15 mouse cellular contexts compared by ENCODE assay signal in genomic region chr5:150598202-150599119, GRCm38 (mm10). TPM values are rescaled to one million over a fixed set of nuclear protein-coding genes. Genes with fewer than 3 reads are reported as not detected.
DNase-seq lines count a peak whose midpoint lies in the region; ATAC-seq and TF ChIP-seq lines count a peak whose summit lies in the region.
"Had no signal": no experiment of that assay in that cellular context is flagged by ENCODE, and none has a peak within 500 bp of the region (broad histone marks: within the 10 kb centered on the region; RNA-seq: fewer than 3 reads in every experiment).

No protein-coding gene starts in this region.

- peak; percentile 58 for DNase-seq in CD4-positive, CD25-positive, alpha-beta regulatory T cell, adult 2 months (ENCODE audit: low read depth, low spot score)
- DNase-seq in MEL (ENCODE audit: low read depth, low spot score) = peak; percentile 70
- peak; percentile 80 for DNase-seq in induced T-regulatory cell, adult 2 months (ENCODE audit: low read depth)
- DNase-seq in naive thymus-derived CD4-positive, alpha-beta T cell, adult 2 months (ENCODE audit: low read depth) = peak; percentile 52
- no peak for DNase-seq in cerebellum, postnatal 14 days
- no peak for DNase-seq in lung, postnatal 25 days (ENCODE audit: low spot score)
- DNase-seq: adrenal gland, adult 8-10 months; cerebellum, adult 11 months; lung, postnatal 14 days; retina, postnatal 1 day had no signal

- no peak for TF ChIP-seq CTCF in MEL (IDR thresholded peaks at IDR 0.05 in 2 of 3, conservative IDR thresholded peaks at IDR 0.05 in 1 of 3; ENCODE audit: control insufficient read depth in 1 of 3, insufficient read depth in 1 of 3, low read depth in 2 of 3, low read length in 3 of 3, poor library complexity in 1 of 3, severe bottlenecking in 1 of 3)

- TF ChIP-seq EP300 in MEL (IDR thresholded peaks at IDR 0.05; ENCODE audit: low read depth in 1 of 2, low read length in 2 of 2) = peak in 1 of 2 experiments; percentile 29; a peak in 2 of 4 replicates

- H3K9me3 ChIP-seq in MEL (replicated peaks; ENCODE audit: insufficient read depth, low read length) = no peaks in the 10 kb centered on the region
- H3K9me3 ChIP-seq: hindbrain, embryonic 10.5 days had no signal

- peaks cover 14 to 16% of the 10 kb centered on the region in 2 experiments for H3K4me1 ChIP-seq in MEL (ENCODE audit: control insufficient read depth in 1 of 2, insufficient read depth in 2 of 2, low read length in 2 of 2)

- peaks cover 10% of the 10 kb centered on the region; the same call in 1 of the 2 replicates for H3K79me2 ChIP-seq in MEL (ENCODE audit: control insufficient read depth, insufficient read depth, low read length, poor library complexity)

- H3K9ac ChIP-seq in MEL (ENCODE audit: control insufficient read depth, low read depth, low read length, poor library complexity, severe bottlenecking) = peak overlapping the region; percentile 59

- ATAC-seq in CD4-positive, CD25-positive, alpha-beta regulatory T cell, adult 4 months = no peak
- ATAC-seq in monocyte, adult 5-6 weeks (replicated peaks; ENCODE audit: insufficient number of reproducible peaks, low FRiP score, low TSS enrichment, poor library complexity, severe bottlenecking) = no peak

- H3K36me3 ChIP-seq in MEL (ENCODE audit: control insufficient read depth in 1 of 2, insufficient read depth in 2 of 2, low read length in 2 of 2) = peaks cover 0 to 19% of the 10 kb centered on the region in 2 experiments; a peak in 2 of 4 replicates
- H3K36me3 ChIP-seq: hindbrain, embryonic 10.5 days had no signal

- peak overlapping the region; percentile 45 to 61 for H3K4me3 ChIP-seq in MEL (ENCODE audit: control insufficient read depth in 1 of 2, insufficient read depth in 1 of 2, low read depth in 2 of 2, low read length in 2 of 2)
- H3K4me3 ChIP-seq: hindbrain, embryonic 10.5 days; myocyte had no signal

- no peak for TF ChIP-seq RAD21 in MEL (IDR thresholded peaks at IDR 0.05; ENCODE audit: low read depth, low read length)

- peak overlapping the region; percentile 40 for H3K27ac ChIP-seq in MEL (ENCODE audit: control insufficient read depth, low read depth, low read length)
- H3K27ac ChIP-seq: hindbrain, embryonic 10.5 days; kidney, postnatal 0 days had no signal

- TF ChIP-seq POLR2A in MEL (IDR thresholded peaks at IDR 0.05; ENCODE audit: control insufficient read depth in 1 of 2, insufficient read depth in 1 of 2, low read depth in 1 of 2, low read length in 2 of 2, poor library complexity in 1 of 2) = peak in 1 of 2 experiments; percentile 43; a peak in 2 of 4 replicates

- no peaks in the 10 kb centered on the region for H3K27me3 ChIP-seq in MEL (ENCODE audit: control insufficient read depth in 1 of 2, insufficient read depth in 2 of 2, low read length in 2 of 2)

TF ChIP-seq in MEL, 35 proteins besides CTCF, POLR2A, EP300 and RAD21:
- TF ChIP-seq TCF12 (IDR thresholded peaks at IDR 0.05; ENCODE audit: low read depth, low read length) (peak; percentile 29; the same call in 1 of the 2 replicates), HCFC1 (IDR thresholded peaks at IDR 0.05; ENCODE audit: low read depth, low read length) (peak; percentile 46; the same call in 1 of the 2 replicates), SMC3 (IDR thresholded peaks at IDR 0.05; ENCODE audit: low read depth, low read length) (no peak), ZC3H11A (IDR thresholded peaks at IDR 0.05; ENCODE audit: low read depth, low read length) (no peak), UBTF (IDR thresholded peaks at IDR 0.05; ENCODE audit: borderline replicate concordance, insufficient read depth, low read depth, low read length) (no peak), ZKSCAN1 (IDR thresholded peaks at IDR 0.05; ENCODE audit: low read depth, low read length) (no peak), MEF2A (IDR thresholded peaks at IDR 0.05; ENCODE audit: extremely low read depth, insufficient replicate concordance, low read depth, low read length, poor library complexity, severe bottlenecking) (no peak), NELFE (IDR thresholded peaks at IDR 0.05; ENCODE audit: low read depth, low read length) (peak; percentile 38; the same call in 1 of the 2 replicates), SIN3A (IDR thresholded peaks at IDR 0.05; ENCODE audit: low read length) (peak; percentile 57; the same call in 1 of the 2 replicates), GABPA (IDR thresholded peaks at IDR 0.05; ENCODE audit: low read depth, low read length) (no peak), NRF1 (IDR thresholded peaks at IDR 0.05; ENCODE audit: insufficient read depth, low read depth, low read length, poor library complexity, severe bottlenecking) (no peak), CHD1 (IDR thresholded peaks at IDR 0.05; ENCODE audit: low read depth, low read length) (no peak), TBP (IDR thresholded peaks at IDR 0.05; ENCODE audit: low read depth, low read length) (0 out of 2 replicates have a peak, but pooled peaks have one; percentile 25), JUND (IDR thresholded peaks at IDR 0.05; ENCODE audit: low read depth, low read length) (no peak), USF2 (IDR thresholded peaks at IDR 0.05; ENCODE audit: borderline replicate concordance in 1 of 2, insufficient read depth in 1 of 2, low read depth in 1 of 2, low read length in 2 of 2) (peak in 1 of 2 experiments; percentile 69; a peak in 2 of 4 replicates), MXI1 (IDR thresholded peaks at IDR 0.05; ENCODE audit: low read depth, low read length) (peak; percentile 87), ELF1 (IDR thresholded peaks at IDR 0.05; ENCODE audit: low read depth, low read length) (no peak), BHLHE40 (IDR thresholded peaks at IDR 0.05; ENCODE audit: borderline replicate concordance, low read depth, low read length) (peak; percentile 82), POLR2AphosphoS2 (IDR thresholded peaks at IDR 0.05; ENCODE audit: low read length) (no peak), MAFK (IDR thresholded peaks at IDR 0.05; ENCODE audit: borderline replicate concordance, low read depth, low read length) (no peak), MAZ (IDR thresholded peaks at IDR 0.05; ENCODE audit: low read depth, low read length) (no peak), MYB (IDR thresholded peaks at IDR 0.05; ENCODE audit: low read depth, low read length) (no peak), ZMIZ1 (IDR thresholded peaks at IDR 0.05; ENCODE audit: low read depth, low read length) (no peak), MAX (IDR thresholded peaks at IDR 0.05; ENCODE audit: low read length) (peak; percentile 95), E2F4 (IDR thresholded peaks at IDR 0.05; ENCODE audit: borderline replicate concordance, low read depth, low read length) (no peak), RCOR1 (IDR thresholded peaks at IDR 0.05; ENCODE audit: low read depth, low read length) (peak; percentile 68; the same call in 1 of the 2 replicates), MYC (IDR thresholded peaks at IDR 0.05; ENCODE audit: low read depth, low read length) (peak; percentile 91), POLR2AphosphoS5 (IDR thresholded peaks at IDR 0.05; ENCODE audit: borderline replicate concordance, low read depth, low read length) (no peak), ZNF384 (IDR thresholded peaks at IDR 0.05; ENCODE audit: low read depth, low read length) (no peak), USF1 (IDR thresholded peaks at IDR 0.05; ENCODE audit: low read depth, low read length) (peak; percentile 95), TAL1 (IDR thresholded peaks at IDR 0.05; ENCODE audit: low read length) (no peak), CHD2 (IDR thresholded peaks at IDR 0.05; ENCODE audit: low read length) (peak; percentile 61; the same call in 1 of the 2 replicates), KAT2A (conservative IDR thresholded peaks at IDR 0.05; ENCODE audit: low read depth, low read length) (no peak), GATA1 (IDR thresholded peaks at IDR 0.05; ENCODE audit: low read depth, low read length) (peak; percentile 75), ETS1 (IDR thresholded peaks at IDR 0.05; ENCODE audit: low read depth, low read length) (0 out of 2 replicates have a peak, but pooled peaks have one; percentile 46)

RNA-seq across cellular contexts. Expression of gene N4bp2l1, which starts 1.5 kb away (rescaled TPM):
- 10 to 100 TPM; 59.7 to 60.2 TPM for polyA plus RNA-seq in CD4-positive, CD25-positive, alpha-beta regulatory T cell, adult 4 months (2017; shearing (Covaris generic))
- total RNA-seq in MEL (2012; rRNA removed) = 2.6 and 2.9 TPM in 2 replicates
- polyA plus RNA-seq in MEL (2012; ENCODE audit: insufficient read depth in 1 of 2, insufficient read length in 2 of 2, low read depth in 1 of 2, low replicate concordance in 2 of 2, missing spikeins in 1 of 2) = 10 to 100 TPM in 1 of 2 experiments, not detected in 1; 15.0 TPM
- 107 to 157 TPM (median 127 TPM) in 3 replicates for total RNA-seq in monocyte, adult 5-6 weeks (2017)

Comparison
In these comparisons a context has a peak if more than half of its experiments do, and no peak if none do; other contexts are left out.
1. DNase-seq: peak in CD4-positive, CD25-positive, alpha-beta regulatory T cell, adult 2 months (single experiment), MEL (single experiment), induced T-regulatory cell, adult 2 months (single experiment) and naive thymus-derived CD4-positive, alpha-beta T cell, adult 2 months (single experiment); none in cerebellum, postnatal 14 days (0 of 2) and lung, postnatal 25 days (single experiment).
2. RNA of gene N4bp2l1, which starts 1.5 kb away (total RNA-seq): 107 to 157 TPM in monocyte, adult 5-6 weeks; 2.6 to 2.9 TPM in MEL; every median in the first group is over 10 times any median in the second.